Mouse (Mus musculus) cerebellum, postnatal 25 days (tissue): ENCODE data around the gene Brat1.

Experiments
- DNase-seq, 2 experiments: peaks; one replicate each; pipeline ENCODE4 v3.0.0; 2021; ENCODE audit warnings: mixed read lengths in 2 of 2

Gene Brat1

DNA sequence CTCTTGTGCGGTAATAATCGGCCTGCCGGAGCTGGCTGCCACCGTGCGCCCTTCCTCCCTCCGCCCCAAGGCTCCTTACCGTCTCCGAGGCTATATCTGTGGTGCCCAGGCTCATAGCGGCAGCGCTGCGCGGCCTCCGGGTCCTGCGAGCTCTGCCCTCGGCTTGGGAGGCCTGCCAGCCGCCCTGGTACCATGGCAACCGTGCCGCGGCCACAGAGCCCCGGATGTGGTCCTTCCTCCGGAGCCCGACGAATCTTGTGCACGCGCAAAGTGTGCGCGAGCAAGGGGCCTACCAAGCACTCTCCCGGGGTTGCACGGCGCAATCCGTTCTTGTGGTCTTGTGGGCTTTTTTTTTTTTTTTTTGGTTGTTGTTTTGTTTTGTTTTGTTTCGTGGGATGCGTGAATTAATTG is 2.7 kb upstream of the Brat1 start, which contains the start of gene Iqce:
Gene Iqce, minus strand, starts transcription at position 276 of the 411 bp plus-strand sequence.
- peak; percentile 99 for DNase-seq

GRCm38 (mm10) chr5:140702618-140703175 is 2.1 kb upstream of the Brat1 start:
- peak; percentile 22 to 25 for DNase-seq

DNA sequence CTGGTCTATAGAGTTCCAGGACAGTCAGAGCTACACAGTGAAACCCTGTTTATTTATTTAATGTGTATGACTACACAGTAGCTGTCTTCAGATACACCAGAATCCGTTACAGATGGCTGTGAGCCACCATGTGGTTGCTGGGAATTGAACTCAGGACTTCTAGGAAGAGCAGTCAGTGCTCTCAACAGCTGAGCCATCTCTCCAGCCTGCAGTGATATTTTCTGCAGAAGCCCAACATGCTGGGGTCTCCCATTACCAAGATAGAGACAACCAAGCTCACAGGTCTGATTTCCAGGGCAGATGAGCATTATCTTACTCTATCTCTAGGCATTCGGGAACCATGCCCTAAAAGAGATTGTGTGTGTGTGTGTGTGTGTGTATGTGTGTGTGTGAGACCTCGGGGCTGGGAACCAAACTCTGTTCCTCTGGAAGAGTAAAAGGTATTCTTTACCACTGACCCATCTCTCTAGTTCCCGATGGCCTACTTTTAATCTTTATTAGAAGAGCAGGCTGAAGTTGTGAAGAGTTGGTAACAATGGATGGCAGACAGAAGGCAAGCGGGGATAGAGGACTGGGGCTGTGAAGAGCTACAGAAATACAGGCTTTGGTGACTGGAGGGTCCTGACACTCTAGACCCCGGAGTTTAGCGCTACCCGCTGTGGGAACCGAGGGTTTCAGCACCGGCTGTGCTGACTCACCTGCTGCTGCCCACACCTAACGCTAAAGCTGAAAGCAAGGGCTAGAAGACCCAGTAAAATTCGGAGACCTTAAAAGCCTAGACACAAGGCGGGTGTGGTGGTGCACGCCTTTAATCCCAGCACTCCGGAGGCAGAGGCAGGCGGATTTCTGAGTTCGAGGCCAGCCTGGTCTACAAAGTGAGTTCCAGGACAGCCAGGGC is 1.1 kb upstream of the Brat1 start:
- peak in 1 of 2 experiments; percentile 40 for DNase-seq

DNA sequence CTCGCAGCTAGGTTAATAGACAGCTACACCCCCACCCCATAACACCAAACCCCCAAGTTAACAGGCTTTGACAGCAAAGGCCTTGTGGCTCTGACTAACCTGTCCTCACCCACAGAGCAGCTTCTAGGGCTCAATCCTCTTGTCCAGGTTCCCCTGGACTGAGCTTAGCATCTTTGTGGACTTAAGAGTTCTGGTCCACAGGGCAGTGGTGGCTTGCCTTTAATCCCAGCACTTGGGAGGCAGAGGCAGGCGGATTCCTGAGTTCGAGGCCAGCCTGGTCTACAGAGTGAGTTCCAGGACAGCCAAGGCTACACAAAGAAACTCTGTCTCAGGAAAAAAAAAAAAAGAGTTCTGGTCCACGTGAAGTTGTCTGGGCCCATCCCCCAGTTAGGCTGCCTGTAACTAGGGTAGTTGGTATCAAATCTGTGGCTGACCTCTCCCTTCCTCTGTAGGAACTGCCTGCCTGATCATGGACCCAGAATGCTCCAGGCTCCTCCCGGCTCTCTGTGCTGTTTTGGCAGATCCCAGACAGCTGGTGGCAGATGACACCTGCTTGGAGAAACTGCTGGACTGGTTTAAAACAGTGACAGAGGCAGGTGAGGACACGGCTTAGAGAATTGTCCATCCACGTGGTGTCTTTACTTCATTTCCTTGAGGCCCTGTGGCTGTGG is 825 bp downstream of the Brat1 start:
- DNase-seq: no peak

- no peak for DNase-seq
Observed at GRCm38 (mm10) chr5:140710315-140710714, 5.5 kb downstream of the Brat1 start.

- DNase-seq: no peak
Observed at GRCm38 (mm10) chr5:140711040-140711439, 6.2 kb downstream of the Brat1 start.

- DNase-seq: no peak
Observed at GRCm38 (mm10) chr5:140720773-140721172, 16.0 kb downstream of the Brat1 start.

DNA sequence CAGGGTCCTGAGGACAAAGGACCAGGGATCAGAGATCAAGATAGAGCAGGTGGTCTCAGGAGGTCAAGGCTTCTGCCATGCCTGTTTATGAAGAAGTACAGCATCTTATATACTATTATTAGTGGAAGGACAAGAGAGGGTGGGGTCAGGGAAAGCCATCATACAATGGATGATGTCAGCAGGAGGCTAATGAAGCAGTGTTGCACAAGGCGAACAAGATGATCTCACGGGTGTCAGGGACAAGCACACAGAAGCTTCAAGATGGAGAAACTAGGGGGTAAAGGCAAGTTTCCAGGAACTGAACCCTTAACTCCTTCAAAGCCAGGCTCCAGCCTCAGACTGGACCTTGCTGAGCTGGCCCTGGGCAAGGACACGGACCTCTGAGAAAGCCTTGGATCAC is 17.3 kb downstream of the Brat1 start:
- no peak for DNase-seq

DNA sequence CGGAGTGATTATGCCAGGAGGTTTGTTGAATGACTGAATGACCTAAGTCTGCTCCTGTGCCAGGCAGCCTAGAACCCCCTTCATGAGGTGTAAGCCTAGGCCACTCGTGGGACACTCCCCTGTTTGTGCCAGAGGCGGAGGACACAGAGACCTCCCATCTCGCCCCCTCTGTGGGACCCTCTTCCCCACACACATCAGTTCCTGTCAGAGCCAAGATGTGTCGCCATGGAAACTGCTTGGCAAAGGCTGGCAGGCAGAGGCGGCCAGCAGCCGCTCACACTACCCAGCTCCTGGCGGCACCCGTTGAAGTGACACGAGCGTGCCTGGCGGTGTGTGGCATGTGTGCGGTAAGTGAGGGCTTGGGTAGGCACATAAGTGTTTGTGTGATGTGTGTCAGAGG is 19.0 kb downstream of the Brat1 start, which contains the start of gene Amz1:
Gene Amz1, plus strand, starts transcription at position 306 of the 400 bp plus-strand sequence.
- no peak for DNase-seq

GRCm38 (mm10) chr5:140726062-140726839 is 21.4 kb downstream of the Brat1 start:
- peak in 1 of 2 experiments; percentile 46 for DNase-seq

DNA sequence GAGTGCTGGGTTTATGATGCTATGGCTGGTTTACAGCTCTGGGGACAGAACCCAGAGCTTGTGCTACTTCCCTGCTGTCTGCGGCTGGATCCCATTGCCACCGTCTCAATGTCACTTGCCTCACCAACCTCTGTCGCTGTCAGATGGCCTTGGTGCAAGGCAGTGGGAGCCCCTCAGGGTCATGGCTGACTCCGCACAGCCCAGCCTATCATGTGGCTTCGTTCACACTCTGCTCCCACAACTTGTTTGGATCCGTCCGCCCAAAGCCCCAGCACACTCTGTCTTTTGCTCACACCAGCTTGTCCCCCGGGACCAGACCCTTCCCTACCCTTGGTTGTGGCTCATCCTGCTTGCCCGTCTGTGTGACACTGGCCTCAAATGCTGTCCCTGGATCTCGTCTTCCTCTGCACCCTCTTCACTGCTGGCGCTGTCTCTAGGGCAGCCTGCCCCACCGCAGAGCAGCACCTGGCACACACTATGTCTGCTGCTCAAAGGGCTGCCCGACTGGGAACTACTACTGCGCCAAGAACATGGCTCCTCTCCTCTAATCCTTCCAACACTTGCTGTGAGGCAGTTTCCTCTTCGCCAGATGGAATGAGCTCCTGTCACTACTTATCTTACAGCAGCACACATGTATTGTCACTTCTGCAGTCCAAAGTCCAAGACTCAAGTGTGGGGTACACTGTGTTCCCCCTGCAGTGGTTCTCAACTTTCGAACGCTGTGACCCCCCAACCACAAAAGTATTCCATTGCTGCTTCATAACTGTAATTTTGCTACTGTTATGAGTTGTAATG is 22.3 kb downstream of the Brat1 start:
- no peak for DNase-seq

DNA sequence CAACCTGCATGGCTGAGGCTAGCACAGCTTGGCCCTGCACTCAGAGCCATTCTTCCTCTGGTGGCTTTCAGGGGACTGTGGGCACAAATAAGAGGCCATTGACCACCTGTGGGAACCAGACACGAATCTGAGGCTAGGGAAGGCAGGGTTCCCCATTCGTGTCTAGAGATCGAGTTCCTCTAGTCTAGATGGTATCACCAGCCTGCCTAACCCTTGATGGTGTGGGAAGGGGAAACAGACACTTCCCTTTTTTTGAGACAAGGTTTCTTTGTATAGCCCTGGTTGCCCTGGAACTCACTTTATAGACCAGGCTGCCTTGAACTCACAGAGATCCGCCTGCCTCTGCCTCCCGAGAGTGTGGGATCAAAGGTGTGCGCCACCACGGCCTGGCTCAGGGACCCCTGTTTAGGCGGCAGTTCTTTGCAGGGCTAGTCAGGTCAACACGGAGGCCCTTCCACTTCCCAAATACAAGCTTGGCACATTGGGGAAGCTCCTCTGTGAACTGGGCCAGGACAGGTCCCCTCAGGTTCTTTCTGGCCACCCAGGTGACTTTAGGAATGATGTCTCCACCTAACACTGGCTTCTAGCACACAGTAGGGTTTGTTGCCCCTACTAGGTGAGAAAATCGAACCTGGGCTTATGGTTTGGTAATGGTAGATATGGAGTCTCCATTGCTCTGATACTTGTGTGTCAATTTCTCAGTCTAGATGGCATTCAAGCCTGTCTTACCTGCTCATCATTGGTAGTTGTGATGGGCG is 26.4 kb downstream of the Brat1 start:
- DNase-seq: no peak

- no peak for DNase-seq
Observed at GRCm38 (mm10) chr5:140732195-140732594, 27.4 kb downstream of the Brat1 start.

DNA sequence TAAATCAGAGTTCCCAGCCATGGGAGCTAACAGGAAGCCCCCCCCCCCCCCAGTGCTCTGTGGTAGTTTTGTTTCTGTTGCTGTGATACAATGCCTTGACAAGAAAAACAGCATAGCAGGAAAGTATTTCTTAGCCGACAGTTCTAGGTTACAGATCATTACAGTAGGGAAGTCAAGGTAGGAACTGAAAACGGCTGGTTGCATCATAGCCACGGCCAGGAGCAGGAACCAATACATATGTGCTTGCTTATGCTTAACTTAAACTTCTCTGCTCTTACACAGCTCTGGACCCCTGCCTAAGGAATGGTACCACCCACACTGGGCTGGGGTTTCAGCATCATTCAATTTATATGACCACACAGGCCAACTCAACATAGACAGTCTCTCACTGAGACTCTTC is 28.5 kb downstream of the Brat1 start:
- DNase-seq: no peak

- DNase-seq: no peak
Observed at GRCm38 (mm10) chr5:140735297-140735696, 30.5 kb downstream of the Brat1 start.

GRCm38 (mm10) chr5:140736166-140736565 is 31.4 kb downstream of the Brat1 start:
- no peak for DNase-seq

GRCm38 (mm10) chr5:140739813-140740212 is 35.0 kb downstream of the Brat1 start:
- DNase-seq: no peak

DNA sequence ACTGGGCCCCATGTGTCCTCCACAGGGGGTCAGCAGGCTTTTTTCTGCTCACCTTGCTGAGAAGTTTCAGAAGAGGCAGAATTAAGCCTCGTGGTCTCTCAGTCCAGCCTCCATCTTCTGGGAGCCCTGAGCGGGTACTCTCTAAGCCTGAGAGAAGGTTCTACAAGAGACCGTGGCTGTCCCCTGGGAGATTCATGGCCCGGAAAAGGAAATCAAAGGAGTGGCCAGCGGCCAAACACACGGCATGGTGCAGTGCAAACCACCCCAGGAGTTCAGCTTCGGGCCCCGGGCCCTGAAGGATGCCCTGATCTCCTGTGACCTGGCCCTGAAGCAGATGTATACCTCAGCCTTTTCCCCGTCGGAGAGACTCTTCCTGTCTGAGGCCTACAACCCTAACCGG is 36.2 kb downstream of the Brat1 start:
- DNase-seq: no peak

DNA sequence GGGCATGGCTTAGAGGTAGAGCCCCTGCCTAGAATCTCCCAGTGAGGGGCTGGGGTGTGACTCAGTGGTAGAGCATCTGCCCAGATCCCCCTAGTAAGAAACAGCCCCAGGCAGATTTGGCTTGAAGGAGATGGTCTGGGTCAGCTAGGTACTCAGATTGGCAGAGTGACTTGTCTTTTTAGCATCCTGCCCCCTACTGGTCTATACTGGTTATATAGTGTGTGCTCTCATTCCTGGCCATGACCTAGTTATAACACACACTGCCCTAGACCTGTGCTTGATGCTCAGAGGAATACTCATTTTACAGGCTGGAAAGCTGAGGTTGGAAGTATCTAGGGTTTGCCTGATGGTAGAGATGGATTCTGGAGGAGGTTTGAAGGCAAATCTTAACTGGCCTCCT is 37.1 kb downstream of the Brat1 start:
- no peak for DNase-seq

DNA sequence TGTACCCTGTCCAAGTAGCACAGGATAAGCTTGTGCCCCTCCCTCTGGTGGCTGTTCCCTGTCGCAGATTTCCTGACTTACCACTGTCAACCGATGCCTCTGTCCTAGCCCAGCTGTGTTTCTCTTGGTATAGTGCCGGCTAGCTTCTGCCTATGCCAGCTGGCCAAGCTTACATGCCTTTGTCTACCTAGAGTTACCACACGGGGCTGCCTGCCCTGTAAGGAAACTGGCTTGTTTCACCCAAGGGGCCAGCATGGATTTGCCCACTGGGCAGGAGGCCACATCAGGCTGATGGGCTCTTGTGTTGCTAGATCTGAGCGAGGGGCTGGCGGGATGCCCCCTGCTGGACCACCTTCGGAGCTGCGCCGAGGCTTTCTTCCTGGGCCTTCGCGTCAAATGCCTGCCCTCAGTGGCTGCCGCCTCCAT is 38.9 kb downstream of the Brat1 start:
- no peak for DNase-seq

GRCm38 (mm10) chr5:140748425-140748824 is 43.6 kb downstream of the Brat1 start:
- DNase-seq: no peak
